Mouse (Mus musculus): ENCODE measurements around the gene Gm49337.

DNA sequence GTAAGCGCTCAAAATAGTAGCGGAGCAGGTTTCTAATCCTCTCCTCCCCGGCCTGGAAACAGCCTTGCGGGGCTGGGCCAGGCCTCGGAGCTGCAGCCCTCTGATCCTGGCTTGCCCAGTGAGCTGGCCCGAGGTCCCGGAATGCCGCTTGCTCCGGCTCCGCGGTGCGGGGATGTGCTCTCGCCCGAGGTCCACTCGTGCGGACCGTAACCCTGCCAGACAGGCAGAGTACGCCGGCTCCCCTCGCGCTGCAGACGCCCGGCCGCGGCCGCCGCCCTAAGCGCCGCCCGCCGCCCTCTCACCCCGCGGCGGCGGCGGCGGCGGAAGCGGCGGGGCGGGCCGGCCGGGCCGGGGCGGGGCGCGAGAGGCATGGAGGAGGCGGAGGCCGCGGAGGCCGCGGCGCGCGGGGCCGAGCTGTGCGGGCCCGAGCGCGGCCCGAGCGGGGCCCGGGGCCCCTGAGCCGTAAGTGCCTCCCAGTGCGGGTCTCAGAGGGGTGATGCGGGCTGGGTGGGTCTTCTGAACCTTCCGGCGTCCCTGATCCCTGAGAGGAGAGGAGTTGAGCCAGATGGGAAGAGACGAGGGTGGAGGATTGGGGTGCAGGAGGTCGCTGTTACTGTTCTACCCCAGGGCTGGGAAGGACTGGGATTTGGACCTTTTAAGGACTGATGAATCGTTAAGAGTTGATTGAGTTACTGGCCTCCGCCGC, 22.9 kb upstream of the Gm49337 start:
- TF ChIP-seq POLR2A (IDR thresholded peaks at IDR 0.05; ENCODE audit: borderline replicate concordance, control insufficient read depth, low read depth, low read length) (peak; percentile 71; the same call in 1 of the 2 replicates), CTCF (IDR thresholded peaks at IDR 0.05; ENCODE audit: control insufficient read depth, insufficient read depth, low read length) (no peak)

Data from bone marrow, adult 2 months (tissue).